Mouse (Mus musculus) limb, embryonic 11.5 days (tissue): ENCODE data around the gene Banf2. TPM values are rescaled to one million over a fixed set of nuclear protein-coding genes. Genes with fewer than 3 reads are reported as not detected.

Source experiments
- ATAC-seq: fragments of 200-750 bp; cut with Nextera tagmentation; 2 replicates; pipeline ENCODE4 v1.8.0; 2017; ENCODE audit warnings: low read depth; ENCODE audit not compliant: insufficient number of reproducible peaks, low FRiP score, low TSS enrichment
- DNase-seq: peaks from one replicate; pipeline ENCODE4 v3.0.0-alpha.2; 2015; ENCODE audit warnings: low spot score
- H3K27ac ChIP-seq: fragments of 300-500 bp; sonication (generic); replicated peaks from 2 replicates; pipeline ENCODE4 v1.5.1; 2014; ENCODE audit warnings: low read depth, mild to moderate bottlenecking, low read length
- H3K27me3 ChIP-seq: fragments of 300-500 bp; sonication (generic); 2 replicates; pipeline ENCODE4 v1.6.1; 2014; ENCODE audit warnings: mild to moderate bottlenecking, low read length, mixed read lengths; ENCODE audit not compliant: control insufficient read depth, insufficient read depth
- H3K36me3 ChIP-seq: fragments of 300-500 bp; sonication (generic); 2 replicates; pipeline ENCODE4 v1.6.1; 2014; ENCODE audit warnings: mild to moderate bottlenecking, low read length, moderate library complexity, mixed read lengths; ENCODE audit not compliant: control insufficient read depth, insufficient read depth
- H3K4me1 ChIP-seq: fragments of 300-500 bp; sonication (generic); 2 replicates; pipeline ENCODE4 v1.6.1; 2014; ENCODE audit warnings: low read length, mixed read lengths; ENCODE audit not compliant: control insufficient read depth, insufficient read depth
- H3K4me2 ChIP-seq: fragments of 300-500 bp; sonication (generic); 2 replicates; pipeline ENCODE4 v1.6.1; 2014; ENCODE audit warnings: low read depth, mild to moderate bottlenecking, moderate library complexity; ENCODE audit not compliant: severe bottlenecking
- H3K4me3 ChIP-seq: fragments of 300-500 bp; sonication (generic); 2 replicates; pipeline ENCODE4 v1.5.1; 2014; ENCODE audit warnings: low read depth, low read length
- H3K9ac ChIP-seq: fragments of 300-500 bp; sonication (generic); 2 replicates; pipeline ENCODE4 v1.6.1; 2014; ENCODE audit warnings: mild to moderate bottlenecking, low read length
- H3K9me3 ChIP-seq: fragments of 300-500 bp; sonication (generic); 2 replicates; pipeline ENCODE4 v1.6.1; 2016; ENCODE audit warnings: low read length; ENCODE audit not compliant: control insufficient read depth
- WGBS: fragments of 180-500 bp; shearing (Covaris S2); extraction: QIAGEN DNeasy Blood & Tissue Kit; methylation state at CpG from one replicate; pipeline ENCODE4 v1.1.7; 2014; 5-methylcytosine and 5-hydroxymethylcytosine counted together
- polyA plus RNA-seq: library from polyadenylated mRNA; unstranded; fragments of >200 nt; fragmentation: Nextera tagmentation; extraction: Ambion mirVana; gene quantifications from 2 replicates; pipeline ENCODE4 v1.2.1, GENCODE M21; 2014

The Banf2 gene
- polyA plus RNA-seq, 1 experiment from 2014 or later = not detected

- Histone ChIP-seq H3K9me3 (no peaks in the 10 kb centered on the region), H3K4me3 (no peak overlapping the region), H3K4me1 (0 out of 2 replicates have a peak, but pooled peaks cover 2% of the 10 kb centered on the region), H3K27ac (no peak overlapping the region), H3K27me3 (no peaks in the 10 kb centered on the region), H3K4me2 (no peak overlapping the region), H3K36me3 (no peaks in the 10 kb centered on the region), H3K9ac (no peak overlapping the region)
- WGBS = 88% methylated on average over 7 of the region's 7 CpGs
- ATAC-seq (no peak), DNase-seq (no peak)
Observed at GRCm38 (mm10) chr2:144120186-144120823, 87.4 kb downstream of the Banf2 start.

DNA sequence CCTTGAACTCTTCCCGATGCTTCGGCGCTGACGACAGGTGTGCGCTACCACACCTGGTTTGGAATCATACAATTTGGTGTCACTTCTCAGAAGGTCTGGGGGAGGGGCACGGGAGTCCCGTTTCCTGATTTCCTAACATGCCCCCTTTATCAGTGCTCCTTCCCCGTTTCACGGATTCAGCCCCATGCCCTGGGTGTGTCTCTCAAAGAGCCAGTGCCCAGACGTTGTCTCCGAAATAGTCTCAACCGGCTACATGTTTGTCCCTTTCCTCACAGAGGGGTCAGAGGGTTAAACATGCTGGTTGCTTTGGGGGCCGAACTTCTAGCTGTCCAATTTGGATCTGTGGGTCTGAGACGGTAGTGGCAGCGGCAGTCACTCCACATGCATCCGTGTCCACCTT lies 89.2 kb downstream of the Banf2 start:
- H3K4me1 ChIP-seq = 0 out of 2 replicates have a peak, but pooled peaks cover 2% of the 10 kb centered on the region
- WGBS = 93% methylated on average over 16 of the region's 16 CpGs
- H3K4me2 ChIP-seq = no peak overlapping the region
- no peaks in the 10 kb centered on the region for H3K27me3 ChIP-seq
- no peak overlapping the region for H3K4me3 ChIP-seq
- DNase-seq (no peak), ATAC-seq (no peak)
- H3K9me3 ChIP-seq = no peaks in the 10 kb centered on the region
- no peak overlapping the region for H3K27ac ChIP-seq
- no peaks in the 10 kb centered on the region for H3K36me3 ChIP-seq
- no peak overlapping the region for H3K9ac ChIP-seq

Other genes with a start within 250 kb of the Banf2 start
- 0.72 and 1.5 TPM in 2 replicates for gene Bfsp1, start 169.9 kb upstream of the Banf2 start, polyA plus RNA-seq
- gene Dstn, start 117.7 kb upstream of the Banf2 start, polyA plus RNA-seq = 371 and 373 TPM in 2 replicates
- 57.0 and 68.1 TPM in 2 replicates for gene Rrbp1, start 21.8 kb upstream of the Banf2 start, polyA plus RNA-seq
- gene Mgme1, start 237.6 kb downstream of the Banf2 start, polyA plus RNA-seq = 21.6 and 22.6 TPM in 2 replicates
- gene Snx5, start 237.8 kb downstream of the Banf2 start, polyA plus RNA-seq = 139 and 141 TPM in 2 replicates